Mouse (Mus musculus) kidney, adult 8-10 months (tissue): ENCODE measurements around the gene Tspan18.

Source experiments
- DNase-seq, 2 experiments: peaks; one replicate each; pipeline ENCODE4 v3.0.0; 2022

Gene Tspan18

GRCm38 (mm10) chr2:93212865-93213264 is 121.4 kb downstream of the Tspan18 start:
- DNase-seq: no peak

DNA sequence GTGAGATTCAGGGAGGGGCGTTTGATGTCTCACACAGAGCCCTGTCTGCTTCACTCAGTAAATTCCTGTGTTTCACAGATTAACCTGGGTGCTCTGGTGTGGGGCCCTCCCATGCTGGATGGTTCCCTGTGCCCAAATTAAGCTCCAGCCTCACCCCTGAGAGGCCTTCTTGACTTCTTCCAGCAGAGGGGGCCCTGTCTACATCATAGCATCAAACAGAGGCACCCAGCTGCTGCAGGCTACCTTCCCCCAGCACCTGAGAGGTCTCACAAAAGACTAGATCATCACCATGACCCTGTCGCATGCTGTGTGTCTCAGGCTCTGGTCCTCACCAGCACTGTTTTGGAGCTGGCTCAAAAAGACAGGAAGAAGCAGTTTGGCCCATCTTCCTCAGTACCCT is 121.9 kb downstream of the Tspan18 start:
- no peak for DNase-seq

DNA sequence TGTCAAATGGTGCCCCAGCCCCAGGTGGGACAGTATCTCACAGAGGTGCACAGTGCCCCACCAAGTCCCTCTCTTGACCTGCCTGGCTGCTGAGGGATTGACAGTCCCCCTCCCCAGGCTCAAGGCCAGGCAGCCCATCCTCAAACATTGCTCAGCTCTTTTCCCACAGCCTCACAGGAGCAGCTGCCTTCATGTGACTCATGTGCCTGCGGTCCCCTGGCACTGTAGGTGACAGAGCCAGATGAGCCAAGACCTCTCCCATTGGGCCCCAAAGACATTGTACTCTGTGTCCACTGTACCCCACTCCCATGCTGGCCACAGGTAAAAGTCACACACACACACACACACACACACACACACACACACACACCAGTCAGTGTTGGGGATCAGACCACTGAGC is 128.2 kb downstream of the Tspan18 start:
- no peak for DNase-seq

- DNase-seq: no peak
Observed at GRCm38 (mm10) chr2:93204571-93204970, 129.7 kb downstream of the Tspan18 start.

- peak; percentile 30 to 60 for DNase-seq
Observed at GRCm38 (mm10) chr2:93203682-93204081, 130.6 kb downstream of the Tspan18 start.

DNA sequence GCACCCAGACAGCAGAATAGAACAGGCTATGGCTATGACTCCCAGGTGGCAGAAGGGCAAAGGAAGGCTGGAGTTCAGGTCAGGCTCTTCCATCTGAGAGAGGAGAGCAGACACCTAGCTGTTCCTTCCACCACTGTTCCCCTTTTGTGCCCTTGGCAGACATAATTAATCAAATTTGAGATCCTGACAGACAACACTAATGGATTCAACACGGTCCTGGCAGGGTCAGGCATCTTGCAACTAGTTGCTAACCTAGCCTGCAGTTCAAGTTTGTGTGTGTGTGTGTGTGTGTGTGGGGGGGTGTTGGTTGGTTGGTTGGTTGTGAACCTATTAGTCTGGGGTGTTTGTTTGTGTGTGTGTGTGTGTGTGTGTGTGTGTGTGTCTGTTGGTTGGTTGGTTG is 131.5 kb downstream of the Tspan18 start:
- no peak for DNase-seq

DNA sequence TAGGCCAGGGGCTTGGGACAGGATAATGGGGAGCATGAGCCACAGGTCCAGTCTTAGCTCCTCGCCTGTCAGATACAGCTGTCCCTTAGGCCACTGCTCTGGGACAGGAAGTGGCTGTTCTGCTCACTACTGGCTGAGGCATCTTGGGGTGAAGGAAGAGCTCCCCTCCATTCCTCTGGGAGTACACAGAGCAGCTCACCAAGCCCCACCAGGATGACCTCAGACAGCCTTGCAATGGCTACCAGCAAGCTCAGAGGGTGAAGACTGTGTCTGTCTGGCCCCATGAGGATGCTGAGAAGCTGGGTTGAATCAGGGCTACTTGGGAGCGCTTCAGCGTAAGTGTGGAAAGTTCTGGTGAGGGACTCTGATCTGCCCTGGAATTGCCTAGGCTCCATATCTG is 132.3 kb downstream of the Tspan18 start:
- DNase-seq: no peak

- no peak for DNase-seq
Observed at GRCm38 (mm10) chr2:93200681-93201340, 133.5 kb downstream of the Tspan18 start.

DNA sequence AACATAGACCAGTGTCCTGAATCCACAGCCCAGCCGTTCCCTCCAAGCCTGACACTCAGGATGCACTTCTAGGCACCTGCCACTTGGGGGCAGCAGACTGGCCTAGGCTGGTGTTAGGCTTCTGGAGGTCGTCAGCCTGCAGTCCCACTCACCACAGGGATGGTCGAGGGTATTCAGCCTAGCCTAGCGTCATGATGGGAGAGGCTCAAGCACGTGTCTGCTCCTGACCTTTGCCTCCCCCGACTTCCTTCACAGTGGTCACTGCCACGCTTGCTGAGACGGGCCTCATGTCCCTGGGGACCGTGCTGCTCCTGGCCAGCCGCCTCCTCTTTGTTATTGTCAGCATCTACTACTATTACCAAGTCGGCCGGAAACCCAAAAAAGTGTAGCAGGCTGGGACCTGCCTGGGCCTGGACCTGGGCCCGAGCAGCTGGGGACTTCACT is 134.8 kb downstream of the Tspan18 start:
- peak; percentile 77 to 80 for DNase-seq

DNA sequence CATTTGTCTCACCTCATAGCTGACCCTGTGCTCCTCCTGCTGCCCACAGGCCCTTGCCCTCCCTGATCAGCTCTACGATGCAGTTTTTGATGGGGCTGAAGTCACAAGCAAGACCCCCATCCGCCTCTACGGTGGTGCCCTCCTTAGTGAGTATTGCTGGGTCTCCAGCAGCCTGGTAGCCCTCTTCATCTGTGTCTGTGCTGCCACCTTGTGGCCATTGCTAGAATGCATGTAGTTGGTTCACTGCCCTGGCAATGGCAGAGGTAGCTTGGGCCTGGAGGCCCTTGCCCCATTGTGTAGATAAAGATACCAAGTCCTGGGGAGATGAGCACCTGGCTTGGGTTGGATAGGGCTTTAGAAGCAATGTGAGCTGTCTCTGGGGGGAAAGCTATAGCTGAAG is 135.5 kb downstream of the Tspan18 start:
- peak; percentile 79 to 95 for DNase-seq

DNA sequence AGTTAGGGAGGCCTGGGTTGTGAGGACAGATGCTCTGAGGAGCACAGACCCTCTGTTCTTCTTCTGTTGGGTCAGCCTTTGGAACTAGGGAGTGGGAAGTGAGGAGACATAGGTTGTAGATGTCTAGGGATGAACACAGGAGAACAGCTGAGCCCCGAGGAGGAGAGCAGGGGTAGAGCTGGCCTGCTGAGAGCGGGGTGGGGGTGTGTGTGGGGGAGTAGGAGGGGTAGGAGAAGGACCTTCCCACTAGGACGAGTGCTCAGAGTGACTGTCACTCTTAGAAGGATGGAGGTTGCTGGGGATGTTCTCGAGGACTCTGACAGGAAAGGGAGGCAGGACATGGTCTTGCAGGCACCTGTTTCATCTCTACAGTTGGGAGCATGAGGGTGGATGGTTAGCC is 140.5 kb downstream of the Tspan18 start:
- DNase-seq: no peak

DNA sequence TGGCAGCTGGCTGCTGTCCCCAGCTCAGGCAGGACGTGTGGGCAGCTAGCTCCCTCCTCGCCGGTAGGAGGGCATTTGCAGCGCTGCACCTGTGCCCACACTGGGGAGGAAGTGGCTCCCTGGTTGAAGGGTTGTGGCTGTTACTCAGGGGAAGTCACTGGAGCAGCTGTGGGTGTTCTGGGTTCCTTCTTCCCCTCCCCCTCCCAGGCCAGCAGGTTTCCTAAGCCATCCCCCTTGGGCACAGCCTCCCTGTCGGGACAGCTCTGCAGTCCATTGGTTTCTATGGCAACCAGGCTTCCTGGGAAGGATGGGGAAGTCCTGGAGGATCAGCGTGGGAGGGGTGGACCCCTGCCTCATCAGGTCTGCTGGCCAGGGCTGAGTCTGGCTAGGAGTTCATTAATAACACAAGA is 141.6 kb downstream of the Tspan18 start:
- DNase-seq: no peak

- DNase-seq: no peak
Observed at GRCm38 (mm10) chr2:93192182-93192560, 142.1 kb downstream of the Tspan18 start.

DNA sequence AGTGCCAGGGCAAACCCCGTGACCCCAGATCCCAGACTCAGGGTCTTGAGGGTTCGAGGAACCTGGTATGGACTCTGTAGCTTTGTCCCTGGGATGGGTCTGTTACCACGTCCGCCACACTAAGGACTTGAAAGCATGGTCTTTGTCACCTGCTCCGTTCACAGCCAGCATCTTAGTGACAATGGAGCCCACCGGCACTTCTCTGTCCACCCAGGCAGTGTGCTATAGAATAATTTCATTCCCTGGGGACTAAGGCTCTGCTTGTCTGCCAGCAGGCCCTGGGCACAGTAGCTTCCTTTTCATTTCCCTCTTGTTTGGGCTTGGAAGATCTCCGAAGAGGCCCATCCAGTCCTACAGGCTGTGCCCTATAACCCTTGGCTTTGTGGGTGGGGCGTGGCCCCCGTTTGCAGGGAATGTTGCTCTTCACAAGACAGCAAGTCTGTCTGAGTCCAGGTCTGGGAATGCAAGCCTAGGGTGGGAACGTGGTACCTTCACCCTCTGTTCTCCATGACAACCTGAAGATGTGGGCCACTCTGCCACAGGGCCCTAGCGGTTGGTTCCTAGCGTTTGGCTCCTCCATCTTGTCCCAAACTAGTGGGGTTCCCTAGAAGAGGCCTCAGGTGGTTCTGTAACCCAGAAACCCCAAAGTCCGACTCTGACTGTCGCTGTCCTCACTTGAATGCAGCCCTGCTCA is 142.7 kb downstream of the Tspan18 start:
- DNase-seq: no peak

GRCm38 (mm10) chr2:93190771-93191487 is 143.4 kb downstream of the Tspan18 start:
- DNase-seq: no peak

DNA sequence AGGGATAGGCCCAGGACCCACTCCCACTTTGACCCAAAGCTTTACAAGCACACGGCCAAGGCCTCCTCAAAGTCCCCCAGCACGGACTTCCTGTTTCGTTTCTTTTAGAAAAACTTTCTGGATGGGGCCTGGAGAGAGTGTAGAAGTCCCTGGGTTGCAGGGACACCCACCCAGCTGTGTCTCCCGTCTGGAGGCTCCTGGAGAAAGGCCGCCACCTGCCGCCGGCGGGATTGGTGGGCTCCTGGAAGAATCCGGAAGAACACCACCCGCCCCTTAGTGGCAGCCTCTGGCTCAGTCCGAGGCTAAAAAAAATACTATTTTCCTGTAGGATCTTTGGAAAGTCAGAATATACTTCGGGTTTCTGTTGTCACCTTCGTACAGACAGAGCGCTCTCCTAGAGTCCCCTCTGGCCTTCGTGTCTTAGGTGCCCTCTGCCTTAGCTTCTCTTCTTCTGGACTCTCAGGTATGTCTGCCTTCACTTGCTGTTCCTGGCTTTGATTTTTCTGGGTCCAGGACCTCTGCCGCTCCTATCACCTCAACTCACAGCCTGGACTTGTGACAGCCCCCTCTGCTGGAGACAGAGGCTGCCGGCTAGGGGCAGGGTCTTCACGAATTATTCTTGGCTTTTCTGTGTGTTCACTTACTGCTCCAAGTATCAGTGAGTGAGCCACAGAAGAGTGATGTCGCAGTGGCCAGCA is 145.4 kb downstream of the Tspan18 start:
- peak in 1 of 2 experiments; percentile 36 for DNase-seq

DNA sequence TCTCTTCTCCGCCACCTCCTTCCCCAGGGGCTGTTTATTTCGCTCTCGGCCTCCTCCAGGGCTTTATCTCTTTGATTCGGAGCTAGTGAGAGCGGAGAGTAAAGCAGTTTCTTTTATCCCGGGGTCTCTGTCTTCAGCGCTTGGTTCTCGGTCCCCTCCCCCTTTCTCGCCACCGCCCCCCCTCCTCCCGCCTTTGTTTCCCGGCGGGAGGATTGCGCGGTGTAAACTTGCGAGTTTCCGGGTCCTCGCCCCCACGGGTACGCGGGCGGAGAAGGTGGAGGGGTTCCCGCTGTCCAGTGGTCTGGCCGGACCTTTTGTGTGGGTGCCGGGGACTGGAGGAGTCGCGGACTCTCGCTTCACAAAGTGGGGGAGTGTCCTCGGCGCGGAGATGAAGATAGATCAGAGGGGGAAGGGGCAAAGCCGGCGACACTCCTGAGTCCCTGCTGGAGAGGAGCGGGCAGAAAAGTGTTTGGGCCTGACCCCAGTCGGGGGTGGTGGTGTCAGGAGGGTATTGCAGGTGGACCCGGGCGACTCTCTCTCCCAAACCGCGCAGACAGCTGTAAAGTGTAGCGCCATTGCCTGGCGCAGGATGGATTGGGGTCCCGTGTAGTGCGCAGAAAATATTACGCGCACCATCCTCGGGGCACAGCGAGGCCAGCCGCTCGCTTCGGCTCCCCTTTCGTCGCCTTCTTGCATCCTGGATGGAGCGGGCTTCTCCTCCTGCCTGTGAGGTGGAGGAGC is 146.1 kb downstream of the Tspan18 start:
- DNase-seq: no peak

- peak; percentile 74 to 79 for DNase-seq
Observed at GRCm38 (mm10) chr2:93187323-93187996, 146.8 kb downstream of the Tspan18 start, which contains the start of gene Trp53i11. Gene Trp53i11 (plus strand): TSS chr2:93187548.

DNA sequence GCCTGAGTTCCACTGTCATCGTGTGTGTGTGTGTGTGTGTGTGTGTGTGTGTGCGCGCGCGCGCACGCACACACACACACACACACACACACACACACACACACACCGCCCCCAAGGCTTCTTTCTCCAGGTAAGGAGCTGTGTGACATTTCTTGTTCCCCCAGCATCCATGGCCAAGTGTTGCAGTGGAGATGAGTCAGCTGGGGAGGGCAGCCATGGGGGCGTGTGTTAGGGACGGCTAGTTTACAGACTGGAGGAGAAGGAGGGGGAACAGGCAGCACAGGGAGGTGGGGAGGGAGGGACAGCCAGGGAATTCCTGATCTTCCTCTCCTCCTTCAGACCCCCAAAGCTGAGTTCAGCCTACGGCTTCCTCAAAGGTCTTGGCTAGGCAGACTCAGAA is 151.4 kb downstream of the Tspan18 start:
- DNase-seq: no peak

DNA sequence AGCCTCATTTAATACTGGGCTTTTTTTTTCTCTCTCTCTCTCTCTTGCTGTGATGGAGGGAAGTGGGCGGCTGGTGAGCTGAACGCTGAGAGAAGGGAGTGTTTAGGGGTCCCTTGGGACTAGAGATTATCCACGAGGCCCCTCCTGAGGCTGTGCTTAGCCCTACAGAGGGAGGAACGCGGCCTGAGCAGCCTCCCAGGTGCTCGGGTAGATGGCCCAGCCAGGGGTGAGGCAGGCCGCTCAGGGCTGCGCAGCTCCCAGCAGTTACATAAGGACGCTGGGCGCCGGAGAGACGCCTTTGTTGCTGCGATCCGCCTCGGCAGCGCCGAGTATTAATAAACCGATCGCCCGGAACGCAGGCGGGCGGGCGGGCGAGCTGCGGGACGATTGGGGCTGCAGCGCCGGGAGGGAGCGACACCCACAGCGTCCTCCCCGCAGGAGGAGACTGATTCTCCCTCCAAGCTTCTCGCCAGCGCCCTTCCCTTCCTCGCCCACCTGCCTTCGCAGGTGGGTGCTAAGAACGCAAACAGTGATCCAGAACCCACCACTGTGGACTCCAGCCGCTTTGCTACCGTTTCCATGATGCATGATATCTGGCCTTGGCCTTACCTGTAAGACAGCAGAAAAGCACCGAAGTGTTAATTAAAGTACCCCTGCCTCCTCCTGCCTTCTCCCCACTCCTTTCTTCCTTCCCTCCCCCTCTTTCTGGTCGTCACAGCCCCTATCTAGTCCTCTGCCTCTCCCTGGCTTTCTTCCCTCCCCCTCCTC is 154.0 kb downstream of the Tspan18 start:
- no peak for DNase-seq

- no peak for DNase-seq
Observed at GRCm38 (mm10) chr2:93179603-93180002, 154.7 kb downstream of the Tspan18 start.
